Mouse (Mus musculus): Measurements from ENCODE around the gene Olfr1024.

Olfr1024 gene

DNA sequence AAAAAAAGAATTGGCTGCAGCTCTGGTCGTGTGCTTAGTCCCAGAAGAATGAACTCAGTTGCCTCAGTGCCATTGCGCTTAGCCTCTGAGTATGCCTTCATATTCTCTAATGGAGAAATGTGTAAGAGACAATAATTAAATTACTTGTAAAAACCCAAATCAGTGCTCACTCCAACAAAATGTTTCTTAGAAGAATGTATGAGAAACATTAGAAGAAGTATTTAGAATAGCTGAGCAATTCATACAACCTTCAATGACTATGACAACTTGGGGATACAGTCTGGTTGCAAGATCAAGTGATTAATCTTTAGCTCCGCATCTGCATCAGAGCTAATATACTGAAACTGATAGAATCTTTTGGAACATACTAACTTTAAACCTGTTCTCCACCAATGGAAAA, at the start of gene Olfr1024:
Gene Olfr1024, minus strand, starts transcription at position 101 of the 400 bp plus-strand sequence.
- no peak for DNase-seq (ENCODE audit: extremely low spot score, low read depth, low spot score)

DNA sequence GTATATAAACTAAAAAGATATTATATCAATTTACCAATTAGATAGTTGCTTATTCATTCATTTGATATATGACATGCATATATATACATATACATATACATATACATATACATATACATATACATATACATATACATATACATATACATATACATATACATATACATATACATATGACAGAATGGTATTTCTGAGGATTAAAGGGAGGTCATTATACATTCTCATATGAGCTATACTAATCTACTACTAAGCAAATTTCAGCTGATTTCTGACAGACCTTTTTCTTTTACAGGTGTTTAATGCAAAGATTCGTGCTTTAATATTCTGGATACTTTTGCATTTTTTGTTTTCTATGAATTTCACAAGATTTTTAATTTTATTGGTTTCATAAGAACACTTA, 45.3 kb upstream of the Olfr1024 start, which contains the start of gene Olfr1028:
Gene Olfr1028, plus strand, starts transcription at position 301 of the 400 bp plus-strand sequence.
- DNase-seq (ENCODE audit: extremely low spot score, low read depth, low spot score) = no peak

DNA sequence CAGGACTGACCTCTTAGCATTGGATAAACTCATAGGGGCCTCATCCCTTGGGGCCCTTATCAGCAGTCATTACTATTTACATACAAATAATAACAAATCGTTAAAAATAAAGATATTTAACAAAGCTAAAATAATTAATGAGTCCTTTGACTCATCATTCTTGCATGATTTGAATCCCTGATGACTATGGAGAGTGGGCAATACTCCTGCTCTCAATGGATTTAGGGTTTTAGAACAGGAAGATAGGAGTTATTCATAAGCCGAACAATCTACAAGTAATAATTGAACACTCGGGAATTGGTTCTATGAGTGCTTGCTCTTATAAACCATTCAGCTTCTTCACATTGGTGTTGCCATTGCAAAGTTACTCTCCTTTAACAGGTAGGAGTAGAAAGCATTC, 16.4 kb upstream of the Olfr1024 start, which contains the start of gene Olfr1026:
Gene Olfr1026, plus strand, starts transcription at position 301 of the 400 bp plus-strand sequence.
- no peak for DNase-seq (ENCODE audit: extremely low spot score, low read depth, low spot score)

DNA sequence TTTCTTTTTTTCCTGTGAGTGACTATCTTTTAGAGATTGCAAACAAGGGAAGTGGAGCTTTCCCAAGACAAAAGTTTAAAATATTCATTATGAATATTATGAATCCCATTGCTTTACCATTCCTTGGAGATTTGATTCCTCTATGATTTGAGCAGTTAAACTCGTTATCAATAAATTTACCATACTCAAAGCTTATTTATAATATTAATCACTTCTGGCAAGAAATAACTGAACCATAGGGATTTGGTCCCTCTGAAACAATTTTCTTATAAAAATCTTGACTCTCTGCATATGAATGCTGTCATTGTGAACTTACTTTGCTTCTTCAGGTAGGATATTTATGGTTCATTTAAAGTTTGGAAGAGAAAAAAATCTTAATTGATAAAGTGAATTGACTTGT, 10.0 kb upstream of the Olfr1024 start, which contains the start of gene Olfr1025-ps1:
Gene Olfr1025-ps1, plus strand, starts transcription at position 301 of the 400 bp plus-strand sequence.
- no peak for DNase-seq (ENCODE audit: extremely low spot score, low read depth, low spot score)

DNA sequence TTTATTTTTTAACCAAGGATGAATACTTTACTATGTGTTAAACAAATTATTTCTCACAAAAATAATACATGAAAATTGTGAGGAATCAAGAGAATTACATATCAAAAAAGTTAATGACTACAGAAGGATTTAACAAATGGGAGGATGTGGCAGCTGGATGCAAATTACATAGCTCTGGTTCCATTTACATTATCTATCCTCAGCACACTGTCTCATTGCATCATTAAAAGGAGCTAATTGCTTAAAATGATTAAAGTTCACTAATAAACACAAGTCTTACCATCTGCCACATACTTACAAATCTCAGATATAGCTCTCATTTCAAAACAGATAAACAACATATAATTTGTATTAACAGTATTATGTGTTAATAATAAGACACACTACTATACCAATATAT, 8.3 kb upstream of the Olfr1024 start:
- DNase-seq (ENCODE audit: extremely low spot score, low read depth, low spot score) = no peak

DNA sequence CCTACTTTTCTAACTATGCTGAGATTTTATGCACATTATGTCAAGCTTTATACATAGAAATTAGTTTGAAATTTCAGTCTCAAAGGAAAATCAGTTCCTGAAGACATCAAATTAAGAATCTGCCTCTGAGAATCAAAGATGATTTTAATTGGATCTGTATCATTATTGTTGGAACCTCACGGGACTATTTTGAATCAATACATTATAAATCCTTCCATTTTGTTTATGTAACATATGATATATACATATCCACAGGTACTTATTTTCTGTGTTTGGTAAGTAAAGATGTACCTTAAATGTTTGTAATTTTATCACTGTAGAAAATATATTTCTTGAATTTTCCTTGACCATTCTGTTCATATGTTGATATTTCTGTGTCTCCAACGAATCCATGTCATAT, 19.5 kb downstream of the Olfr1024 start, which contains the start of gene Olfr1023:
Gene Olfr1023, plus strand, starts transcription at position 301 of the 400 bp plus-strand sequence.
- no peak for DNase-seq (ENCODE audit: extremely low spot score, low read depth, low spot score)

DNA sequence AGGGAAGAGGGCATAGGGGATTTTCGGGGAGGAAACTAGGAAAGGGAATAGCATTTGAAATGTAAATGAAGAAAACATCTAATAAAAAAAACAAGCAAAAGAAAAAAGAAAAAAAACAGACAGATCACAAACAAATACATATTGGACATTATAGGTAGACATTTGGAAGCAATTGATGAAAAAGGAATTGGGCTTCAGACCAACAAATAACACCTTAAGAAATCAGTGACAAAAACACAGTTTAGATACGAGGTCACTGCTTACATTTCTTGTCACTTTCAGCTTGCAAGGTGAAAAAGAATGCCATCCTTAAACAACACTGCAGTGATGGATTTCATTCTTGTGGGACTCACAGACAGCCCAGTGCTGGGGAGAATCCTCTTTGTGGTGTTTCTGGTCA, 36.6 kb downstream of the Olfr1024 start, which contains the start of gene Olfr1022:
Gene Olfr1022, plus strand, starts transcription at position 301 of the 400 bp plus-strand sequence.
- DNase-seq (ENCODE audit: extremely low spot score, low read depth, low spot score) = no peak

Measured in hindlimb bud, embryonic 11.5 days (tissue).